Mouse (Mus musculus) limb, embryonic 15.5 days (tissue): ENCODE data around the gene Olfr522. TPM values are rescaled to one million over a fixed set of nuclear protein-coding genes. Genes with fewer than 3 reads are reported as not detected.

ENCODE experiments used
- ATAC-seq: fragments of 200-750 bp; cut with Nextera tagmentation; 2 replicates; pipeline ENCODE4 v1.8.0; 2017; ENCODE audit warnings: low read depth, moderate TSS enrichment; ENCODE audit not compliant: insufficient number of reproducible peaks, low FRiP score, low TSS enrichment
- H3K27ac ChIP-seq: fragments of 300-500 bp; sonication (generic); 2 replicates; pipeline ENCODE4 v1.5.1; 2015; ENCODE audit warnings: moderate library complexity, mild to moderate bottlenecking, inconsistent platforms
- H3K27me3 ChIP-seq: fragments of 300-500 bp; sonication (generic); 2 replicates; pipeline ENCODE4 v1.6.1; 2015; ENCODE audit warnings: inconsistent platforms
- H3K36me3 ChIP-seq: fragments of 300-500 bp; sonication (generic); 2 replicates; pipeline ENCODE4 v1.6.1; 2015; ENCODE audit warnings: inconsistent platforms
- H3K4me1 ChIP-seq: fragments of 300-500 bp; sonication (generic); 2 replicates; pipeline ENCODE4 v1.6.1; 2015; ENCODE audit warnings: inconsistent platforms
- H3K4me2 ChIP-seq: fragments of 300-500 bp; sonication (generic); 2 replicates; pipeline ENCODE4 v1.6.1; 2015; ENCODE audit warnings: mild to moderate bottlenecking, inconsistent platforms
- H3K4me3 ChIP-seq: fragments of 300-500 bp; sonication (generic); 2 replicates; pipeline ENCODE4 v1.5.1; 2015; ENCODE audit warnings: mild to moderate bottlenecking, inconsistent platforms
- H3K9ac ChIP-seq: fragments of 300-500 bp; sonication (generic); 2 replicates; pipeline ENCODE4 v1.6.1; 2015; ENCODE audit warnings: inconsistent platforms
- H3K9me3 ChIP-seq: fragments of 300-500 bp; sonication (generic); 2 replicates; pipeline ENCODE4 v1.6.1; 2016; ENCODE audit warnings: inconsistent platforms
- WGBS: fragments of 180-500 bp; shearing (Covaris S2); methylation state at CpG from one replicate; pipeline ENCODE4 v1.1.7; 2015; 5-methylcytosine and 5-hydroxymethylcytosine counted together
- polyA plus RNA-seq: library from polyadenylated mRNA; unstranded; fragments of >200 nt; fragmentation: Nextera tagmentation; extraction: Ambion mirVana; gene quantifications from 2 replicates; pipeline ENCODE4 v1.2.1, GENCODE M21; 2015

Olfr522 gene
- not detected in 2 replicates for polyA plus RNA-seq

GRCm38 (mm10) chr7:140164664-140165063 is at the start of gene Olfr522:
Gene Olfr522, minus strand, starts transcription at chr7:140164764.
- H3K36me3 ChIP-seq: no peaks in the 10 kb centered on the region
- no peak for ATAC-seq
- H3K4me1 ChIP-seq: no peaks in the 10 kb centered on the region
- no peaks in the 10 kb centered on the region for H3K27me3 ChIP-seq
- 61% methylated on average over 7 of the region's 7 CpGs for whole genome bisulfite sequencing
- no peak within 1 kb of the TSS for H3K4me3 ChIP-seq
- no peak within 1 kb of the TSS for H3K27ac ChIP-seq
- no peak within 1 kb of the TSS for H3K9ac ChIP-seq
- H3K4me2 ChIP-seq: no peak within 1 kb of the TSS
- H3K9me3 ChIP-seq: no peaks in the 10 kb centered on the region

- ATAC-seq: no peak
- Histone ChIP-seq H3K4me2 (no peak overlapping the region), H3K36me3 (no peaks in the 10 kb centered on the region), H3K4me1 (no peaks in the 10 kb centered on the region), H3K9ac (no peak overlapping the region), H3K4me3 (no peak overlapping the region), H3K9me3 (no peaks in the 10 kb centered on the region), H3K27me3 (no peaks in the 10 kb centered on the region), H3K27ac (no peak overlapping the region)
- 79% methylated on average over 5 of the region's 5 CpGs for WGBS
Measured at GRCm38 (mm10) chr7:140213841-140214240, 49.3 kb upstream of the Olfr522 start.

DNA sequence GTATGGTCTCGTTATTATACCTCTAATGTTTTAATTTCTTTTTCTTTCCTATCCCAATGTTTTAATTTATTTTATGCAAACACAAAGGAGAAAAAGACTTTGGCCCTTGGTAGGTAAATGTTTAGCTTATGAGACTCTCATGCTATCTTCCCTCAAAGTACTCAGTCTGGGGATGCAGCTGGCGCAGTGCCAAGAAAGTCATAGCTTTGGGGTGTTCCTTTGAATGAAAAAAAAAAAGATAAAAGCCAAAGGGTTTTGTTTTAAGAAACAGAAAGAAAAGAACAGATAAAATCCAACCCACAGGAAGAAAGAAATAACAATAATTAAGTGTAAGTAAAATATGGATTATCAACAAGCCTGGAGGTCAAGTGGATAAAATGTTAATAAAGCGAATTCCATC is 44.1 kb upstream of the Olfr522 start:
- no peaks in the 10 kb centered on the region for H3K27me3 ChIP-seq
- 80% methylated on average over 3 of the region's 3 CpGs for WGBS
- H3K4me2 ChIP-seq: no peak overlapping the region
- no peak overlapping the region for H3K4me3 ChIP-seq
- ATAC-seq: no peak
- H3K36me3 ChIP-seq: no peaks in the 10 kb centered on the region
- no peak overlapping the region for H3K9ac ChIP-seq
- no peaks in the 10 kb centered on the region for H3K4me1 ChIP-seq
- H3K27ac ChIP-seq: no peak overlapping the region
- H3K9me3 ChIP-seq: no peaks in the 10 kb centered on the region

DNA sequence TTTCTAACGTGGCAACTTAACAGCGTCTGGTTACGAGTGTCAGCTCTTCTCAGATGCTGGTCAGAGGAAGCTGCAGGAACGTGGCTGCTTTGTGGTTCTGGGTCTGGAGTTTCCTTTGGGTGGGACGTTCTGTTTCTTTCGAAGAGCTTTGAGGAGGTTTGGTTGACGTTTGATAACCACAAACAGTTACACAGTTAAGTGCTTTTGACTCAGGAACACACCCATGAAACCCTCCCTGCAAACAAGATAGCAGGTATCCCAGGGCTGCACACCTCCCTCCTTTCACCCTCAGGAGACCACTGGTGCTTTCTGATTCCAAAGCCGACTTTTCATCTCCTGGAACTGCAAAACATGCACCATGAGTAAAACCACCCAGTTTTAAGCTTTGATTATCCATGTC is 43.6 kb upstream of the Olfr522 start:
- H3K27me3 ChIP-seq: no peaks in the 10 kb centered on the region
- H3K9ac ChIP-seq: no peak overlapping the region
- WGBS: 73% methylated on average over 8 of the region's 8 CpGs
- H3K4me1 ChIP-seq: no peaks in the 10 kb centered on the region
- H3K4me3 ChIP-seq: no peak overlapping the region
- no peaks in the 10 kb centered on the region for H3K36me3 ChIP-seq
- H3K27ac ChIP-seq: no peak overlapping the region
- no peak overlapping the region for H3K4me2 ChIP-seq
- no peaks in the 10 kb centered on the region for H3K9me3 ChIP-seq
- no peak for ATAC-seq

DNA sequence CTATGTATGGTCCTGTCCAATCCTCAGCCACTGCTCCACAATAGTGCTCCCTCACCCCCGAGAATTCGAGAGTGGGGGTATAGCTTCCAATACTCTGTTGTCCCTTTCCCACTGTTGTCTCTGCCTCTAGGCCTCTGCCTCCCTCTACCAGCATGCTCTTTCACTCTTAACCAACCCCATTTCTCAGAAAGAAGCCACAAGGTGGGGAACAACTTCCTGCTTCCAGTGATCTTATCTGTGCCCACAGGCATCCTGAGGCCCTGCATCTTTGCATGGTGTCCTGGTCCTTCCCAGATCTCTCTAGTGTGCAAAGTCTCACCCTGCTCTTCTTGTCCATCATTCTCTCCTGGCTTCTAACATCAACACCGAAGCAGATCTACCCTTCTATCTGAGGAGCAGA is 42.3 kb upstream of the Olfr522 start:
- Histone ChIP-seq H3K36me3 (no peaks in the 10 kb centered on the region), H3K9ac (no peak overlapping the region), H3K9me3 (no peaks in the 10 kb centered on the region), H3K4me2 (no peak overlapping the region), H3K27me3 (no peaks in the 10 kb centered on the region), H3K27ac (no peak overlapping the region), H3K4me3 (no peak overlapping the region), H3K4me1 (no peaks in the 10 kb centered on the region)
- WGBS: 73% methylated on average over 3 of the region's 3 CpGs
- no peak for ATAC-seq

DNA sequence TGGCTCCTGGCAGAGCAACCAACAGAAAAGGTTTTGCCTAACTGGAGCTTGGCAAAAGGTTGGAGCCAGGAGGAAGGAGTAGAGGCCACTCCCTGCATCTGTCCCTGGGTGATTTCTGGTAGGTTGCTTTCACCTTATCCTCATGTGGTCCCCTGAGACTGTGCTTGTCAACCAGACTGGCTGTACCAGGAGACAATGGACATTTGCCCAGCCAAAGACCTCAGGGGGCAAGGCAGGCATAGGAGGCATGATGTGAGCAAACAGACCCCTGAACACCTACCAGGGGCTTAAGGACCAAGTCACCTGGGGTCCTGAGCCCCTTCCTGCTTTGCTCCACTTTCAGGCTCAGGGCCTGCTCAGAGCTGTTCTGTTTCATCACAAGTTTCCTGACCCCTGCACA is 41.3 kb upstream of the Olfr522 start, which contains the start of gene Olfr524:
Gene Olfr524, minus strand, starts transcription at position 101 of the 400 bp plus-strand sequence.
- H3K9ac ChIP-seq: no peak within 1 kb of the TSS
- no peak within 1 kb of the TSS for H3K4me2 ChIP-seq
- ATAC-seq: no peak
- no peak within 1 kb of the TSS for H3K4me3 ChIP-seq
- no peak within 1 kb of the TSS for H3K27ac ChIP-seq
- H3K9me3 ChIP-seq: no peaks in the 10 kb centered on the region
- H3K27me3 ChIP-seq: no peaks in the 10 kb centered on the region
- no peaks in the 10 kb centered on the region for H3K4me1 ChIP-seq
- H3K36me3 ChIP-seq: no peaks in the 10 kb centered on the region

DNA sequence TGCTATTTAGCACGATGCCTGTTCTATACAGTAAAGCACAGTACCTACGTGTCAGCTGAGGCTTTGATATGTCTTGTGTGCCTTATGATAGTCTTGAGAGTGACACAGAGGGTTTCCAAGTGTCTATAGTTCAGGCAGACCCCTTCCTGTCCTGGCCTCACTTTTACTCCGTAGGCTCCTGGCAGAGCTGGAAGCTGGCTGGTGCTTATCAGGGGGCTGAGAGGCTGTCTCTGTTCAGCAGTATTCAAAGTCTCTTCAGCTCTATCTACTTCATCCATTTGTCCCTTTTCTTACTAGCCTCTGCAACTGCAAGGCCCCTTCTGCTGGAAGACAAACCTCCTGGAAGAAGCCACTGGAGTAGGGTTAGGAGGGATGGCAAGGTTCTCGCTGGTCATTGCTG is 36.5 kb upstream of the Olfr522 start:
- 86% methylated on average over 4 of the region's 4 CpGs for WGBS
- H3K9me3 ChIP-seq: no peaks in the 10 kb centered on the region
- no peaks in the 10 kb centered on the region for H3K4me1 ChIP-seq
- no peak overlapping the region for H3K9ac ChIP-seq
- H3K27me3 ChIP-seq: no peaks in the 10 kb centered on the region
- H3K36me3 ChIP-seq: no peaks in the 10 kb centered on the region
- no peak for ATAC-seq
- H3K4me3 ChIP-seq: no peak overlapping the region
- no peak overlapping the region for H3K4me2 ChIP-seq
- no peak overlapping the region for H3K27ac ChIP-seq

GRCm38 (mm10) chr7:140196002-140196401 is 31.4 kb upstream of the Olfr522 start:
- no peak for ATAC-seq
- WGBS: 77% methylated on average over 8 of the region's 8 CpGs
- H3K27ac ChIP-seq: no peak overlapping the region
- no peak overlapping the region for H3K9ac ChIP-seq
- H3K4me1 ChIP-seq: no peaks in the 10 kb centered on the region
- H3K4me3 ChIP-seq: no peak overlapping the region
- no peaks in the 10 kb centered on the region for H3K36me3 ChIP-seq
- H3K4me2 ChIP-seq: no peak overlapping the region
- H3K9me3 ChIP-seq: no peaks in the 10 kb centered on the region
- no peaks in the 10 kb centered on the region for H3K27me3 ChIP-seq

DNA sequence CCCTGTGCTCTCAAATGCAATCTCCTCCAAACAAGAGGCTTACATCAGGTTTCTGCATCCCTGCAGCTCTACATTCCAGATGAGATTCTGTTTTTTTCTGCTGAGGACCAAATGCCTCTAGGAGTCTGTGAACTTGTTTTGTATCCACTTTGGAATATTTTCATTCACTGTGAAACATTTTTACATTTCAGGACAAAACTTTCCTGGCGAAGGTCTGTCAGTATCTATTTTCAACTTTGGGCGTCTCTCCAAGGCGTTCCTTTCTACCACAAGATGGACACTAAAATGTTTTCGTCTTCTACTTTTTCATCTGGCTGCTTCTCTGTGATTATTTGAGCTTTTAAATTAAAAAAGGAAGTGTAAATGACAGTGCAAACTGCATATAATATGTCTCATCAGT is 29.5 kb upstream of the Olfr522 start:
- no peak for ATAC-seq
- H3K36me3 ChIP-seq: no peaks in the 10 kb centered on the region

DNA sequence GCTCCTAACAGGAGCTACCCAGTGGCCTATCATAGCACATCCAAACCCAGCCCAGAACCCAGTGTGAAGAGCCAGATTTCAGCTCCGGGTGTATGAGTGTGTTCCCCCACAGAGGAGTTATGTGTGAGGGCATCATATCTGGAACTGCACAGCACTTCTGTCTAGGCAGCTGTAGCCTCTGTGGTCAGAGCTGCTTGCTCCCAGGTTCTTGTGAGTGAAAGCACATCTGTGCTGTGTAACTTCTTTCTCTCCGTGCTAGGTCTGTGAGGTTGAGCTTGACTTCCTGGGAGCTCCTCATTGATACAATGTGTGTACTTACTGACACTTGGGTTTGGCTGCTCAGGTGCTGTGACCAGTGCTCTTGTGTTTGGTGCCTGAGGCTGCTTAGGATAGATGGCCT is 28.3 kb upstream of the Olfr522 start:
- H3K4me3 ChIP-seq: no peak overlapping the region
- H3K9ac ChIP-seq: no peak overlapping the region
- 79% methylated on average over 2 of the region's 2 CpGs for WGBS
- no peaks in the 10 kb centered on the region for H3K9me3 ChIP-seq
- no peak overlapping the region for H3K4me2 ChIP-seq
- no peak overlapping the region for H3K27ac ChIP-seq
- no peak for ATAC-seq
- H3K27me3 ChIP-seq: no peaks in the 10 kb centered on the region
- no peaks in the 10 kb centered on the region for H3K36me3 ChIP-seq
- H3K4me1 ChIP-seq: no peaks in the 10 kb centered on the region

More for the DNA sequence above, 29.5 kb upstream of the Olfr522 start:
- no peak overlapping the region for H3K4me3 ChIP-seq
- H3K9ac ChIP-seq: no peak overlapping the region
- 82% methylated on average over 4 of the region's 4 CpGs for WGBS
- no peak overlapping the region for H3K27ac ChIP-seq
- no peaks in the 10 kb centered on the region for H3K4me1 ChIP-seq
- H3K27me3 ChIP-seq: no peaks in the 10 kb centered on the region
- H3K4me2 ChIP-seq: no peak overlapping the region
- no peaks in the 10 kb centered on the region for H3K9me3 ChIP-seq

GRCm38 (mm10) chr7:140192445-140192844 is 27.9 kb upstream of the Olfr522 start:
- WGBS: 50% methylated on average over 2 of the region's 2 CpGs
- Histone ChIP-seq H3K9ac (no peak overlapping the region), H3K4me2 (no peak overlapping the region), H3K27me3 (no peaks in the 10 kb centered on the region), H3K36me3 (no peaks in the 10 kb centered on the region), H3K4me1 (no peaks in the 10 kb centered on the region), H3K9me3 (no peaks in the 10 kb centered on the region), H3K27ac (no peak overlapping the region), H3K4me3 (no peak overlapping the region)
- no peak for ATAC-seq

GRCm38 (mm10) chr7:140190435-140190834 is 25.9 kb upstream of the Olfr522 start:
- H3K9ac ChIP-seq: no peak overlapping the region
- no peak overlapping the region for H3K27ac ChIP-seq
- no peak overlapping the region for H3K4me3 ChIP-seq
- ATAC-seq: no peak
- 97% methylated on average over 1 of the region's 1 CpGs for WGBS
- H3K9me3 ChIP-seq: no peaks in the 10 kb centered on the region
- no peaks in the 10 kb centered on the region for H3K27me3 ChIP-seq
- no peak overlapping the region for H3K4me2 ChIP-seq
- H3K4me1 ChIP-seq: no peaks in the 10 kb centered on the region
- no peaks in the 10 kb centered on the region for H3K36me3 ChIP-seq
